Mouse (Mus musculus): ENCODE data around the gene Lrrc7.

GRCm38 (mm10) chr3:158605274-158605673 lies 43.3 kb upstream of the Lrrc7 start:
- TF ChIP-seq EP300 (optimal IDR thresholded peaks at IDR 0.05) (no peak), CTCF (IDR thresholded peaks at IDR 0.05; ENCODE audit: low read depth) (no peak)
